Mouse (Mus musculus) frontal cortex, adult (tissue): ENCODE data around the gene Olfr1373.
A peak's percentile ranks its signal among the peaks of the same experiment; 100 is the strongest.
"Not testable (repeated sequence)": the region's sequence is repeated elsewhere in the genome, so short reads cannot be mapped to it uniquely, and the experiment has no call there.

ENCODE experiments used
- ATAC-seq: cut with Nextera tagmentation; 2 replicates; pipeline ENCODE4 v1.9.2; 2017; ENCODE audit warnings: mild to moderate bottlenecking, moderate library complexity, mixed read lengths; ENCODE audit not compliant: low TSS enrichment

Olfr1373 gene

DNA sequence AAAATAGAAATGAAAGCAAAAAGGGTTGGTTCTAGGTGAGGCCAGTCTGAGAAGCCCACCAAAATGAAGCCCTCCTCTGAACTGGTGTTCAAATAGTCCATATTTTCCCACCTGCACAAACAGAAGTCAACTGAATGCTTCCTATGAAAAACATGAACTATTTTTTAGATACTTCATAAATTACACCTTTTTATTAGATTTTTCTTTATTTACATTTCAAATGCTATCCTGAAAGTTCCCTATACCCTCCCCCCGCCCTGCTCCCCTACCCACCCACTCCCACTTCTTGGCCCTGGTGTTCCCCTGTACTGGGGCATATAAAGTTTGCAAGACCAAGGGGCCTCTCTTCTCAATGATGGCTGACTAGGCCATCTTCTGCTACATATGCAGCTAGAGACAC lies at the start of gene Olfr1373:
Gene Olfr1373 (minus strand): TSS at position 101 of the 400 bp plus-strand sequence.
- ATAC-seq, result not testable (repeated sequence)

- ATAC-seq, result not testable (repeated sequence)
Measured at GRCm38 (mm10) chr11:52180651-52181050, 35.3 kb upstream of the Olfr1373 start.

- not testable (repeated sequence) for ATAC-seq
Measured at GRCm38 (mm10) chr11:52179897-52180296, 34.6 kb upstream of the Olfr1373 start.

DNA sequence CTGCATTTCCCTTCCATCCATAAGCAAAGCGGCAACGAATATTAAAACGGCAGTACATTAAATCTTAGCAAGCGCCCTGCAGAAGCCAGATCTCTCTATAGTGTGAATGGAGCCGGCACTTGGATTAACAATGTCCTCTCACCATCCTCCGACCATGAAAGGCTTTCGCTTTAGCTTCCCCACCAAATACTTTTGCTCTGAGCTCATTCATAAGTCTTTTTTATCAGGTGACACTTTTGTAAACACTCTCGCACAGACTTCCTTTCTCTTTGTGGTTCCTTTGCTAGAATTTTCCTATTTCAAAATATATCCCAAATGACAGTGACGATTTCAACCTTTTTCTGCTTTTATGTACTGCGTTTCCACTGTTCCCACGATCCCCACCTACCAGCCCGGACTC lies 23.1 kb upstream of the Olfr1373 start:
- ATAC-seq, result no peak

DNA sequence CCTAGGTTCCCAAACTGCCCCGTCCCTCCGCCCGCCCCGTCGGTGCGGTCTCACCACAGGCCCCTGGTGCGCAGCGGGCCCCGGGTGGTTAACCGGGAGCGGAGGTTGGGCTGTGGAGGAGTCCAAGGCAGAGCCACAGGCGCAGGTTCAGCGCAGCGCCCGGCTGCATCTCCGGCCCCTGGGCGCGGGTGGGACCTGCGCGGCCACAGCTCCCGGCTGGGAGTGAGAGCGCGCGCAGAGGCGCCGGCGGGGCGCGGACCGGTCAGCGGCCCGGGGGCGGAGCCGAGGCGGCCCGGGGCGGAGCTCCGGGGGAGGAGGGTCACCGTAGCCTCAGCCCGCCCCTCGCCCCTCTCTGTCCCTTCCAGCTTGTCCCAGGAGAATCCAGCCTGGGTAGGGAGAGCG lies 22.6 kb upstream of the Olfr1373 start:
- not testable (repeated sequence) for ATAC-seq

DNA sequence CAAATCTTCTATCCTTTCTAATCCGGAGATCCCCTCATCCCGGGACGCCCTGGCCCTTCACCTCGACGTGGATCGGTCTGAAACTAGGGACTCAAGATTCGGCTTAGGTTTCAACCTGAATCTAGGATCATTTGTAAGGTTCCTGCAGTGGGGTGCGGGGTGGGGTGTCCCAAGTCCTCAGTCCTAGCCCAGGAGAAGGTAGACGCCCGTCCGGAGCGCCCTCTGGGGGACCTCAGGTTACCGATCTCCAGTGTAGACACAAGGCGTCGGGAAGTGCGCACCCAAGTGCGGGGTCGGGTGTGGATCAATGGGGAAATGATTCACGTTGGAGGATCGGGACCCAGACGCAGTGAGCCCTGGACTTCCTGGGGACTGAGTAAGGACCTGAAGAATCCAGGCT lies 21.8 kb upstream of the Olfr1373 start:
- no peak for ATAC-seq

DNA sequence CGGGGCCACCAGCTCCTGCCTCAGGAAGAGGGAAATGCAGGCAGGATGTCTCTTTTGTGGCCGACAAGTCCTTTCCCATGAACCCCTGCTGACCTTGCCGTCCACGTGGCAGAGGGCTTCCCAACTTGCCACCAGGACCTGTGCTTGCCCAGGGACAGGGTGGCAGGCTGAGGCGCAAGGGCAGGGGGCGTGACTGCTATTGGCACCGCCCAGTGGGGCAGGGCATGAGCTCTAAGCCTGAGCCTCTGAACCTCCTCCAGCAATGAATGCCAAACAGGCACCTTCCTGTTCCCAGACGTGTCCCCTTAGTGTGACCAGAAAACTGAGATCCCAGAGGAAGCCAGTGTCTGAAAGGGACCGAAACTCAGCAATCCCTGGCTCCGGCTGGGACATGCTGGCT lies 18.6 kb upstream of the Olfr1373 start:
- ATAC-seq, result no peak

GRCm38 (mm10) chr11:52143675-52144074 lies 1.7 kb downstream of the Olfr1373 start:
- peak; percentile 95 for ATAC-seq

DNA sequence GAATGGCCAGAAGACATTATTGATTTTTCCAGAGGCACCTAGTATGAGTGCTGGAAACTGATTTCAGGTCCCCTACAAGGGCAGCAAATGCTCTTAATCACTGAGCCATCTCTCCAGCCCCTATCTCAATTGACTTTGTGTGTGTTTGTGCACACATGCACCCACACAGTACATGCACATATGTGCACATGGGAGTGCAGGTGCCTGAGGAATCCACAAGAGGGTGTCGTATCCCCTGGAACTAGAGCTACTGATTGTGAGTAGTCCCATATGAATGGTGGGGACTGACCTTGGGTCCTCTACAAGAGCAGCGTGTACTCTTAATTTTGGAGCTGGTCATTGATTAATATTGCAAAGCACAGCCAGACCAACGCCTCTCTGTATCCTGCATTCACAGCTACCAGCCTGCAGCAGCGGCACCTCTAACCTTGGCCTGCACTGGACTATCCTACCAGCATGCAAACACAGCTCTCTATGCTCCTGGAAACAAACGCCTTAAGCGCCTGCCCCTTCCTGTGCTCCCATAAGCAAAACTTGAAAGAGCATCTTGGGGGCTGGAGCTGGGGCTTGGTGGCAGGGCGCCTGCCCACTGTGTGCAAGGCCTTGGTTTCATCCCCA lies 14.8 kb downstream of the Olfr1373 start:
- no peak for ATAC-seq

DNA sequence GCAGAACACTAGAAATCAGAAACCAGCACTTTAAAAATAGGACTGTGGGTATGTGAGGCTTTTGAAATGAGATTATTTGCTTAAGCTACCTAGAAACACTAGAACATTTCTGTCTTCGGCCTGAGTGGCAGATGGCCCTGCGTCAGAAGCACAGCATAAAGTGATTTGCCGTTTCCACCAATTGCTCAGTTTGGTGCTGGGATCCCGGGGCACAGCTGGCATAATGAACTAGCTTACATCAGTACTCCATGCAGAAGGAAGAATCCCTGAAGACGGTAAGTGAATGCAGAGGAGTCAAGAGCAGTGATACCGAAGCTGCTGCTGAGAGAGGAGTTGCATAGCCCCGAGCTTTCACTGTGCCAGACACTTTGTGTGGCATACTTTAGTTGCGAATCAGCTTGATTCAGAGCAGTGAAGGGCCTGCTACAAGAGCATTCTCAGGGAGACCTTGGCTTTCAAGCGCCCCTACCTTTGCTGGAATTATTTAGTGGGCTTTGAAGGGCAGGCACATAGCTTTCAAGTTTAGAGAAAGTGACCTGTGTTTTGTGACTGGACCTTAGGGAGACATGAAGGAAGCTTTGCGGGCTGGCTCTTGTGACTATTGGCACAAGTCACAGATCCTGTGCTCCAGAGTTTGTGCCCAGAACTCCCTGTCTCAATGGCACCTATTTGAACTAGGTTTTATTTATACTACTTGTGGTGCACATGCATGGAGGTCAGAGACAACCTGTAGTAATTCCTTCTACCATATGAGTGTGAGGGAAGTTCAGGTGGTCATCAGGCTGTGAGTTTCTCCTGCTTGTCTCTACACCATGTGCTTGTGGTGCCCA lies 15.5 kb downstream of the Olfr1373 start:
- ATAC-seq, result peak; percentile 82

DNA sequence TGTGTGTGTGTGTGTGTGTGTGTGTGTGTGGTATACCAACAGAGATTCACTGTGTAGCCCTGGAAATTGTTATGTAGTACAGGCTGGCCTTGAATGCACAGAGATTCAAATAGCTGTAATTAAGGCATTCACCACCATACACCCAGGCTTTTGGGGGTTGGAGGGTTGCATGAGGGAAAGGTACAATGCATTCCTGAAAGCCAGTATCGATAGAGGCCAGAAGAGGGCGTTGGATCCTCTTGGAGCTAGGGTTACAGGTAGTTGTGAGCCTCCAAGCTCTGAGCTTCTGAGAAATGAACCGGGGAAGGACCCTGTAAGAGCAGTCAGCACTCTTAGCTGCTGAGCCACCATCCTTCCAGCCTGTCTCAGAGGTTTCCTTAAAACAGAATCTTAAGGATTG lies 16.2 kb downstream of the Olfr1373 start:
- no peak; the same call in 1 of the 2 replicates for ATAC-seq

DNA sequence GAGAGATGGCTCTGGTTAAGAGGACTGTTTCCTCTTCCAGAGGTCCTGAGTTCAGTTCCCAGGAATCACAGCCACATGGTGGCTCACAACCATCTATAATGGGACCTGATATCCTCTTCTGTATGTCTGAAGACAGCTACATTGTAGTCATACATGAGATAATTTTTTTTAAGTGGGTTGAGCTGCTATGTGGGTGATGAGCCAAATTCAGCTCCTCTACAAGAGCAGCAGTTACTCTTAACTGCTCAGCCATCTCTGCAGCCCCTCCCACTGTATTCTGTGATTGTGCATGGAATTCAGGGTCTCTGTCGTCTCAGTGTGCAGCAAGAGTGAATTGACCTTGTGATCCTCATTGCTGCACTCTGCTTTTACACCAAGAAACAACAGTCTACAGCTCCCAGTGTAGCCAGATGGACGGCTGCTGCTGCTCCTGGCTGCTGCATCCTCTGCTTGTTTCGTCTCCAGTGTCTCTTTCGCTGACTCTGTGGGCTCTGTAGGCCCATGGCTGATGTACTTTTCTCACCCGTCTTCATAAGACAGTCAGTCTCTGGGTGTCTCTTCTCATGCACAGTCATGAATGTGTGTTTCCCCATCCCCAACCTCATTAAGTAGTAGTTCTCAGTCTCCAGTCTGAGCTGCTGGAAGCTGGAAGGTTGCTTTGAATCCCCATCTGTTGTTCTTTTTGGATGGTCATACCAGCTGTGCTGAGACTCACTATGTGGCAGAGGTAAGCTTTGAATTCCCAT lies 16.8 kb downstream of the Olfr1373 start:
- peak; percentile 42 for ATAC-seq

DNA sequence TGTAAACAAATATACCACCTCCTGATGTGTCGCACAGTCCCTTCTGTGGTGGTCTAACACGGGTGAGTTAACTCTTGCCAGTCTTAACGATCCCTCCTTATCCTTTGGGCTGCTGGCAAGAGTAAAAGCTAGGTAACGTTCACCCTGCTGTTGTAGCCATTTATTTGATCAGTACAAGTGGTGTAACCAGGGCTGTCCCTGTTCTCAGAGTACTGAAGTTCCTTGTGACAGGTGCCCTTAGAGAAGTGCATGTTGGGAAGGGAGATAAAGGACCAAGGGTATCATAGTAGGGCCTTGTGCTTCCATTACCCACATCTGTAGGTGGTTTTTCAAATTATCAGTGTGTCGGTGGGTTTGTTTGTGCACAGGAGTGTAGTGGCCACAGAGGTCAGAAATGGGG lies 17.6 kb downstream of the Olfr1373 start:
- no peak for ATAC-seq

DNA sequence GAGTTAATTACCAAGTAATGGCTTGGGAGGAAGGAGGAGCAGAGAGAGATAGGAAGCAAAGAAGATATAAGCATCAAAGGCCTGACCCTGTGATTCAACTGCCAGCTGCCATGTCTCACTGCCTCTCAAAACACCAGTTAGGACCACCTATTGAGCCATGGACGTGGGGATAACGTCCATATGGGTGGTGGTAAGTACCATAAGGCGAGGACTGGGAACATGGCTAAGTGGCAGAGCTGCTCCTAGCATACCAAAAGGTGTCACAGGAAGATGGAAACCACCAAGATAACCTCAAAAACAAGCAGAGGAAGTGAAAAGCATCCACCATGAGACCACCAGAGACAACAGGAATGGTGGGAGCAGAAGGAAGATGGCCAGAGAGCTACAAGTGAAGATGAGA lies 18.2 kb downstream of the Olfr1373 start:
- no peak for ATAC-seq

DNA sequence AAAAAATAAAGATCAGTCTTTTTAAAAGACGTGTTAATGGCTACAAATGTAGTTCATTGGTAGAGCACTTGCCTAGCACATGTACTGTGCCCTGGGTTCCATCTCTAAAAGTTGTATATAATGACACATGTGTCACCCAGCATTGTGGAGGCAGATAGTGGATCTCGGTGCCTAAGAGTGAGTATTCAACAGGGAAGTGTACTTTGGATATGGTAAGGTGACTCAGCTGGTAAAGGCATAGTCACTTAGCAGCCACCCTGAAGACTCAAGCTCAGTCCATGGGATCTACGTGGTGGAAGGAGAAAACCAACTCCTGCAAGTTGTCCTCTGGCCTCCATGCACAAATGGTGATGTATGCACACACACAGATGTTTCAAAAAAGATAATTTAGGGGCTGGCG lies 20.9 kb downstream of the Olfr1373 start:
- no peak for ATAC-seq

DNA sequence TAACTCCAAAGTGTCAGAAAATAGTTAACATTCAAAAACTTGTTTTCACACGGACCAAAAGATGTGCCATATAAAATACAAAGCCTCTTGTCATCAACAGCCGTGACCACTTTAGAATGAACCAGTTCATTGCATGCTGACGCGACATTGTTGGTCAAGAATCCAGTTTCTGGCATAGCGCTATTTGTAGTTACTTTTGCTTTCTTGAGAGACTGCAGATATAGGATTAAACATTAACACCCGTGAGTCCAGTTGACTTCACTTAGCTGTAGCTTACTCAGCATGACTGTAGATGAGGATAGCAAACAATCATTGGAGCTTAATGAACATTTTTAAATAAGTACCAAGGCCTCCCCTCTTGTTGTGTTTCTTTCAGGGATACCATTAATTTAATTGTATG lies 23.3 kb downstream of the Olfr1373 start:
- no peak for ATAC-seq

GRCm38 (mm10) chr11:52120415-52120814 lies 24.9 kb downstream of the Olfr1373 start:
- not testable (repeated sequence) for ATAC-seq

GRCm38 (mm10) chr11:52117156-52117555 lies 28.2 kb downstream of the Olfr1373 start:
- peak; percentile 80 for ATAC-seq

GRCm38 (mm10) chr11:52116117-52116516 lies 29.2 kb downstream of the Olfr1373 start:
- ATAC-seq, result not testable (repeated sequence)

GRCm38 (mm10) chr11:52115479-52115878 lies 29.8 kb downstream of the Olfr1373 start:
- ATAC-seq, result peak; percentile 32; the same call in 1 of the 2 replicates

- ATAC-seq, result no peak
Measured at GRCm38 (mm10) chr11:52109421-52109820, 35.9 kb downstream of the Olfr1373 start.

GRCm38 (mm10) chr11:52108796-52109195 lies 36.5 kb downstream of the Olfr1373 start:
- ATAC-seq, result no peak
